ENCODE assay signal across 13 mouse cellular contexts in genomic region chr8:64690306-64690705, GRCm38 (mm10). TPM values are rescaled to one million over a fixed set of nuclear protein-coding genes. Genes with fewer than 3 reads are reported as not detected.
A peak's percentile ranks its signal among the peaks of the same experiment; 100 is the strongest.
DNase-seq lines count a peak whose midpoint lies in the region; ATAC-seq and TF ChIP-seq lines count a peak whose summit lies in the region.
"Had no signal": no experiment of that assay in that cellular context is flagged by ENCODE, and none has a peak within 500 bp of the region (broad histone marks: within the 10 kb centered on the region; RNA-seq: fewer than 3 reads in every experiment).

No protein-coding gene starts in this region.

- no peak overlapping the region for H3K27ac ChIP-seq in hindbrain, embryonic 12.5 days
- H3K27ac ChIP-seq in hindbrain, embryonic 11.5 days (ENCODE audit: low read depth, low read length) = no peak overlapping the region
- H3K27ac ChIP-seq in forebrain, embryonic 15.5 days (replicated peaks) = no peak overlapping the region
- no peak overlapping the region for H3K27ac ChIP-seq in hindbrain, postnatal 0 days
- no peak overlapping the region for H3K27ac ChIP-seq in neural tube, embryonic 13.5 days (replicated peaks)
- H3K27ac ChIP-seq: heart, embryonic 10.5 days; liver, embryonic 13.5 days had no signal

- H3K9me3 ChIP-seq in hindbrain, embryonic 12.5 days (replicated peaks) = no peaks in the 10 kb centered on the region
- H3K9me3 ChIP-seq in hindbrain, embryonic 11.5 days (ENCODE audit: control insufficient read depth, low read length) = no peaks in the 10 kb centered on the region
- H3K9me3 ChIP-seq in forebrain, embryonic 15.5 days = no peaks in the 10 kb centered on the region
- no peaks in the 10 kb centered on the region for H3K9me3 ChIP-seq in hindbrain, postnatal 0 days (ENCODE audit: low read length)
- H3K9me3 ChIP-seq in neural tube, embryonic 13.5 days = no peaks in the 10 kb centered on the region
- H3K9me3 ChIP-seq: heart, embryonic 10.5 days; liver, embryonic 13.5 days had no signal

- no peaks in the 10 kb centered on the region for H3K36me3 ChIP-seq in hindbrain, embryonic 12.5 days
- H3K36me3 ChIP-seq in hindbrain, embryonic 11.5 days (ENCODE audit: control insufficient read depth, insufficient read depth, low read length) = no peaks in the 10 kb centered on the region
- no peaks in the 10 kb centered on the region for H3K36me3 ChIP-seq in forebrain, embryonic 15.5 days
- no peaks in the 10 kb centered on the region for H3K36me3 ChIP-seq in hindbrain, postnatal 0 days (ENCODE audit: insufficient read depth, low read length)
- H3K36me3 ChIP-seq in neural tube, embryonic 13.5 days = no peaks in the 10 kb centered on the region
- H3K36me3 ChIP-seq: heart, embryonic 10.5 days; liver, embryonic 13.5 days had no signal

- H3K4me1 ChIP-seq in hindbrain, embryonic 12.5 days = peaks cover 16% of the 10 kb centered on the region
- no peaks in the 10 kb centered on the region for H3K4me1 ChIP-seq in hindbrain, embryonic 11.5 days (replicated peaks; ENCODE audit: control insufficient read depth, insufficient read depth, low read length)
- H3K4me1 ChIP-seq in forebrain, embryonic 15.5 days = peaks cover 45% of the 10 kb centered on the region
- peaks cover 10% of the 10 kb centered on the region; the same call in 1 of the 2 replicates for H3K4me1 ChIP-seq in hindbrain, postnatal 0 days (ENCODE audit: insufficient read depth, low read length)
- peaks cover 35% of the 10 kb centered on the region for H3K4me1 ChIP-seq in neural tube, embryonic 13.5 days (replicated peaks)
- H3K4me1 ChIP-seq: liver, embryonic 13.5 days had no signal

- no peak for DNase-seq in hindbrain, embryonic 11.5 days (ENCODE audit: low spot score)
- no peak for DNase-seq in hindbrain, postnatal 0 days (ENCODE audit: low spot score)
- no peak for DNase-seq in lung, postnatal 36 days
- DNase-seq in thymus, postnatal 25 days = no peak
- DNase-seq: adrenal gland, postnatal 14 days; kidney, postnatal 25 days; liver, embryonic 13.5 days; lung, postnatal 14 days had no signal

- 79% methylated on average over 6 of the region's 6 CpGs for WGBS in hindbrain, embryonic 12.5 days
- 78% methylated on average over 6 of the region's 6 CpGs for WGBS in hindbrain, embryonic 11.5 days
- WGBS in forebrain, embryonic 15.5 days = 76% methylated on average over 6 of the region's 6 CpGs
- WGBS in hindbrain, postnatal 0 days = 61% methylated on average over 6 of the region's 6 CpGs
- 67% methylated on average over 6 of the region's 6 CpGs for WGBS in neural tube, embryonic 13.5 days

- H3K4me3 ChIP-seq in hindbrain, embryonic 12.5 days = peak overlapping the region; percentile 12; the same call in 1 of the 2 replicates
- no peak overlapping the region for H3K4me3 ChIP-seq in hindbrain, embryonic 11.5 days (ENCODE audit: low read depth, low read length)
- H3K4me3 ChIP-seq in forebrain, embryonic 15.5 days = peak overlapping the region; percentile 70
- peak overlapping the region; percentile 81 for H3K4me3 ChIP-seq in hindbrain, postnatal 0 days (ENCODE audit: low read length)
- H3K4me3 ChIP-seq in neural tube, embryonic 13.5 days = peak overlapping the region; percentile 74
- H3K4me3 ChIP-seq: heart, embryonic 10.5 days; liver, embryonic 13.5 days had no signal

- no peak for TF ChIP-seq CTCF in hindbrain, postnatal 0 days (IDR thresholded peaks at IDR 0.05; ENCODE audit: low read depth)

- ATAC-seq in hindbrain, embryonic 12.5 days (ENCODE audit: low FRiP score) = no peak
- no peak for ATAC-seq in hindbrain, embryonic 11.5 days (ENCODE audit: low FRiP score)
- no peak for ATAC-seq in forebrain, embryonic 15.5 days (replicated peaks)
- ATAC-seq in hindbrain, postnatal 0 days = no peak
- ATAC-seq in neural tube, embryonic 13.5 days (ENCODE audit: low read depth) = no peak
- ATAC-seq: Patski had no signal

- no peak overlapping the region for H3K9ac ChIP-seq in hindbrain, embryonic 12.5 days
- H3K9ac ChIP-seq in hindbrain, embryonic 11.5 days (ENCODE audit: low read depth, low read length) = no peak overlapping the region
- 0 out of 2 replicates have a peak overlapping the region, but pooled peaks have one; percentile 93 for H3K9ac ChIP-seq in forebrain, embryonic 15.5 days (replicated peaks)
- H3K9ac ChIP-seq in hindbrain, postnatal 0 days (replicated peaks; ENCODE audit: low read length) = peak overlapping the region; percentile 97; the same call in 1 of the 2 replicates
- H3K9ac ChIP-seq in neural tube, embryonic 13.5 days = 0 out of 2 replicates have a peak overlapping the region, but pooled peaks have one; percentile 5
- H3K9ac ChIP-seq: liver, embryonic 13.5 days had no signal

- H3K27me3 ChIP-seq in hindbrain, embryonic 12.5 days = 0 out of 2 replicates have a peak, but pooled peaks cover 3% of the 10 kb centered on the region
- no peaks in the 10 kb centered on the region for H3K27me3 ChIP-seq in hindbrain, embryonic 11.5 days (ENCODE audit: control insufficient read depth, insufficient read depth, low read length)
- no peaks in the 10 kb centered on the region for H3K27me3 ChIP-seq in forebrain, embryonic 15.5 days
- no peaks in the 10 kb centered on the region for H3K27me3 ChIP-seq in hindbrain, postnatal 0 days (ENCODE audit: insufficient read depth, low read length)
- H3K27me3 ChIP-seq in neural tube, embryonic 13.5 days = no peaks in the 10 kb centered on the region
- H3K27me3 ChIP-seq: Patski had no signal

- H3K4me2 ChIP-seq in hindbrain, embryonic 12.5 days (replicated peaks) = peak overlapping the region; percentile 53
- no peak overlapping the region for H3K4me2 ChIP-seq in hindbrain, embryonic 11.5 days (replicated peaks; ENCODE audit: low read depth, low read length)
- H3K4me2 ChIP-seq in forebrain, embryonic 15.5 days (replicated peaks) = peak overlapping the region; percentile 56
- peak overlapping the region; percentile 65 for H3K4me2 ChIP-seq in hindbrain, postnatal 0 days (ENCODE audit: low read depth, low read length)
- peak overlapping the region; percentile 57 for H3K4me2 ChIP-seq in neural tube, embryonic 13.5 days
- H3K4me2 ChIP-seq: liver, embryonic 13.5 days had no signal

RNA-seq across cellular contexts. Expression of gene Cpe, which starts 2.5 kb away (rescaled TPM):
- polyA plus RNA-seq in hindbrain, embryonic 12.5 days (2016; fragmentation: Nextera tagmentation; extraction: Ambion mirVana) = 387 and 416 TPM in 2 replicates
- polyA plus RNA-seq in hindbrain, embryonic 11.5 days (2014; fragmentation: Nextera tagmentation; extraction: Ambion mirVana) = 268 and 279 TPM in 2 replicates
- 444 and 498 TPM in 2 replicates for polyA plus RNA-seq in forebrain, embryonic 15.5 days (2015; fragmentation: Nextera tagmentation; extraction: Ambion mirVana)
- 614 and 704 TPM in 2 replicates for total RNA-seq in hindbrain, postnatal 0 days (2014; rRNA removed)
- polyA plus RNA-seq in hindbrain, postnatal 0 days (2015; fragmentation: Nextera tagmentation; extraction: Ambion mirVana) = 1,088 and 1,129 TPM in 2 replicates
- polyA plus RNA-seq in neural tube, embryonic 13.5 days (2015; fragmentation: Nextera tagmentation; extraction: Ambion mirVana) = 662 and 663 TPM in 2 replicates

RNA-seq across cellular contexts. Expression of gene Msmo1, which starts 43.3 kb away (rescaled TPM):
- polyA plus RNA-seq in hindbrain, embryonic 12.5 days (2016; fragmentation: Nextera tagmentation; extraction: Ambion mirVana) = 149 and 155 TPM in 2 replicates
- polyA plus RNA-seq in hindbrain, embryonic 11.5 days (2014; fragmentation: Nextera tagmentation; extraction: Ambion mirVana) = 236 and 238 TPM in 2 replicates
- polyA plus RNA-seq in forebrain, embryonic 15.5 days (2015; fragmentation: Nextera tagmentation; extraction: Ambion mirVana) = 130 and 142 TPM in 2 replicates
- 67.0 and 85.9 TPM in 2 replicates for total RNA-seq in hindbrain, postnatal 0 days (2014; rRNA removed)
- 113 and 125 TPM in 2 replicates for polyA plus RNA-seq in hindbrain, postnatal 0 days (2015; fragmentation: Nextera tagmentation; extraction: Ambion mirVana)
- 126 and 138 TPM in 2 replicates for polyA plus RNA-seq in neural tube, embryonic 13.5 days (2015; fragmentation: Nextera tagmentation; extraction: Ambion mirVana)

Comparison
In these comparisons a context has a peak if more than half of its experiments do, and no peak if none do; other contexts are left out.
1. H3K9ac ChIP-seq: peak in forebrain, embryonic 15.5 days (single experiment), hindbrain, postnatal 0 days (single experiment) and neural tube, embryonic 13.5 days (single experiment); none in hindbrain, embryonic 12.5 days (single experiment) and hindbrain, embryonic 11.5 days (single experiment).